Mouse (Mus musculus): ENCODE results near the gene 2310022B05Rik.
A peak's percentile ranks its signal among the peaks of the same experiment; 100 is the strongest.

Gene 2310022B05Rik

DNA sequence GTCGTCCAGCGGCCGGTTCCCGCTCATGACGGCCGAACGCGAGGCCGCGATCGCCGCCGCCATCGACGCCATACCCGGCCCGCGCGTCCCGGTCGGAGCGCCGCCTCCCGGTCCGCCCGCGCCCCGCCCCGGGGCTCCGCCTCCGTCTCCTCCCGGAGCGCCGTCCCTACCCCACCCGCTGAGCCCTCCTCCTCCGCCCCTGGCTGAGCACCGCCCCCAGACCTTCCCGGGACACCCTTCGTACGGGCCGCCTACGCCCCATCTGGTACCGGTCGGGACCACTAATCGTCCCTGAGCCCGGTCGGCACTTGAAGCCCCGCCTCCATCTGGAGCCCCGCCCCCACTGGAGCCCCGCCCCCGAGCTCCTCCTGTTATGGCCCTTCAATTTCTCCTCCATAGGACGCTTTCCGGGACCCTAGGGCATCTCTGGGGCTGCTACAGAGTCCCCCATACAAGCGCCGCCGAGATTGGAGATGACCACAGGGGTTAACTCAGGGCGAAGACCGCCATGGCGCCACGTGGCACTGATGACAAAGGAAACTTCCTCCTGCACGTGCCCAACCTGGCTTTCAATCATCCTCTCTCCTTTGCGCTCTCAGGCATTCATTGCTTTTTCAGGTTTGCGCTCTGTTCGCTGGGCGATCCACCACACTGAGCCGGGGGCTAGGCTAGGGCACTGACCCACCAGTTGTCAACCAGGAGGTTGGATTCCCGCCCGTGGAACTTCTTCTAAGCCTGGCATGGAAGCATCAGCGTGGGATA lies at the start of gene 2310022B05Rik:
2310022B05Rik (minus strand) TSS at position 258 of the 762 bp plus-strand sequence.
- peak; percentile 68 to 70 for DNase-seq

GRCm38 (mm10) chr8:124705823-124706222 lies 42.7 kb upstream of the 2310022B05Rik start:
- DNase-seq, result no peak

DNA sequence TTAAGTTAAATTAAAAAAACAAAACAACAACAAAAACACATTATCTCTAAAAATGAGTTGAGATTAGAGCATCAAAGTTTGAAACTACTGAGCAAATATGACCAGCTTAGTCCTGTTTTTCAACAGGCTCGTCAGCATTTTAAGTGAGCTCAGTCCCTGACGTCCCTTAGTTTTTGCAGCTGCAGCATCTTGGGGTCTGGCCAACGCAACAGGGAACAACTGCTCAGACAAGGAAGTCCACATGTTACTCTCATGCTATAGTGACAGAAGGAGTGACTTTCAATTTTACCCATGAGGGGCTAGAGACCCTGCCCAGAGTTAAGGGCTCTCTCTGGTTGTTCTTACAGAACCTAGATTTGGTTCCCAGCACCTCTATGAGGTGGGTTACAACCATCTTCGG lies 41.2 kb upstream of the 2310022B05Rik start:
- no peak for DNase-seq

- no peak for DNase-seq
These were observed 40.4 kb upstream of the 2310022B05Rik start for GRCm38 (mm10) chr8:124703526-124703925.

DNA sequence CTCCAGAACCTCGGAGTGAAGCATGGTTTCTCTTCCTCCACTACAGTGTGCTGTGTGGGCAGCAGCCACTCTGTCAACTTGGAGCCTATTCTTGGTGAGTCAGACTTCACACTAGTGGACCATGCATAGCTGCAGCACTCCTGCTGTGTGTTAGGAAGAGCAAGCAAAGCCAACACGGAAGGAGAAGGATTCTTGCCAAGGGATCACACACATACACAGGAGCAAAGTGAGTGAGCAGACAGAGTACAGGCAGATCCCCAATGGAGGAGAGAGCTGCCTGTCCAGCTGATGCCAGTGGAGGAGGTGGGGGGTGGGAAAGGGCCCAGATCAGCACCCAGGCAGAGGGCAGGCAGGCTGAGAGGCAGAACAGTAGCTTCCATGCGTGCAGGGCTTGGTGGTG lies 39.0 kb upstream of the 2310022B05Rik start:
- DNase-seq, result peak; percentile 45 to 61

DNA sequence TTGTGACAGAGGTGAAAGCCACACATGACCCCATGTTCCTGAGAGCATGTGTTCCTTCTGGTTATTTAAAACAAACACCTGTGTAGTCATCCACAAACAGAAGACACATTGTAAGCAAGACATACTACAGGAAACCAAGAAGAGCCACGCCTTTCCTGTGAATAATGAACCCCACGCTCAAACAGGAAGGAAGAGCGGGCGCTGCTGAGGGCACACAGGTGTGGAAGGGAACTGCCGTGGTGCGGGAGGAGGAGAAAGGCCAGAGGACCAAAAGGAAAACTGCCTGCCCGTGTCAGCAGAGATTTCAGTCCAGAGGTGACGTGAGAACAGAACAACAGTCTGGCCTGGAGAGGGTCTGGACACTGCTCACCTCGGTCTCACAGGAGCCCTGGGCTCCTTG lies 37.9 kb upstream of the 2310022B05Rik start:
- DNase-seq, result no peak

- DNase-seq, result no peak
These were observed 37.1 kb upstream of the 2310022B05Rik start for GRCm38 (mm10) chr8:124700271-124700670.

GRCm38 (mm10) chr8:124695424-124696100 lies 32.4 kb upstream of the 2310022B05Rik start:
- no peak for DNase-seq

DNA sequence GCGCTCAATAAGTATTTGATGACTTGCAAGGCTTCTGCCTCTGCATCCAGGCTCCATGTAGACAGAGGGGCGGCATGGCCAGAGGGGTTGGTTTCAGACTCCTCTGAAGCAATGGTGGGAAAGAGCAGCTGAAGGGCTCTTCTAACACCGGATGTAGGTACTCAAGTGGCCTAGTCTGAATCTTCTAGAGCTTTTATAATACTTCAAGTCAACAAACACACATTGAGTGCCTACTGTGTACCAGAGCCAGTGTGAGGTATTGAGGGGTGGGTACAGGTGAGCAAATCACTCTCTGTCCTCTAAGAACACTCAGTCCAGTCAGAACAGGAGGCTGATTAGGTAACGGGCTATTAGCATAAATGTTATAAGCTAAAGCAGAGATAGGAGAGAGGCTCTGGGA lies 28.5 kb upstream of the 2310022B05Rik start:
- no peak for DNase-seq

DNA sequence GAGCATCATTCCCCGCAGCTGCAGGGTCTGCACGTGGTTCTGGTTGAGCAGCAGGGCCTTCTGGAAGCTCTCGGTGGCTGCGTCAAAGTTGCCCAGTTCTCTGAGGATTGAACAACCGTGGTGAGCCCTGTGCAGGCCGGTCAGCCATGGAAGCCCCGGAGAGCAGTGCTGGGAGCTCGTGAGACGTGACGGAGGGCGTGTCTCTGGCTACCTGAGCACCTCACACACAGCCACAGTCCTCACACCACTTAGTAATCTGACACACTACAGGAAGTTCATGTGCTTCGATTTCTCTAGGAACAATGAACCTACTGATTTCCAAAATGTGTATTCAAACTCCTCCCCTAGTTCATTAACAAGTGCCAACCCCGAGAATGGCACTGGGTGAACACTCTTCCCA lies 25.7 kb upstream of the 2310022B05Rik start:
- DNase-seq, result no peak

GRCm38 (mm10) chr8:124682218-124682617 lies 19.0 kb upstream of the 2310022B05Rik start:
- DNase-seq, result no peak

GRCm38 (mm10) chr8:124681792-124682157 lies 18.6 kb upstream of the 2310022B05Rik start:
- no peak for DNase-seq

DNA sequence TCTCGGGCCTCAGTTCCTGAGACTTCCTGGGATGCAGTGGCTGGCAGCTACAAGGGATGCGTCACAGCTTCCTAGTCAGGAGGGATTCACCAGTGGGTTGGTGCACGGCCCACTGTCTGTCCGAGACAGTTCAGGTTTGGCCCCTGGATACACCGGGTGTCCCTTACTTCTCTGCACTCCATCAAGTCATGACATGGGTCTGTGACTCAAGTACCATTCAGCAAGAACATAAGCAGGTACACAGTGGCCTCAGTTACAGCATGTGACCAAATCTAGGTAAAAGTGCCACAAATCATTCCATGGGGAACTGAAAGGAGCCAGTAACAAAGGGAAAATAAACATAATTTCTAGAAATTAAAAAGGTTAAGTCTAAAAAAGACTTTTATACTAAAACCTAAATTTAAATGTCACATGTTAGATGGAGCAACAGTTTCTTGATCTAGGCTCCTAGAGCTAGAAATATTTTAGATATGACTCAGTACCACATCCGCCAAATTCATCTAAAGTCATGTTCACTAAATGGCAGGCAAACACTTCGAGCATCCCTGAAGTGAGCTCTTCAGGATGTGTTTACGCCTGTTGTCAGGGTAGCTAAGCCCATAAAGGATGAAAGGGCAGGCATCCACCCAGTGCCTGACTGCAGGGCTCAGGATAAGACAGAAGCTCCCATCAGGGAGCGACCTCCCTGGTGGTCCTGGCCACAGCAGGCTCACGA lies 18.1 kb upstream of the 2310022B05Rik start:
- no peak for DNase-seq

- no peak for DNase-seq
These were observed 15.1 kb upstream of the 2310022B05Rik start for GRCm38 (mm10) chr8:124678246-124678645.

GRCm38 (mm10) chr8:124677486-124677885 lies 14.3 kb upstream of the 2310022B05Rik start:
- peak; percentile 92 to 95 for DNase-seq

DNA sequence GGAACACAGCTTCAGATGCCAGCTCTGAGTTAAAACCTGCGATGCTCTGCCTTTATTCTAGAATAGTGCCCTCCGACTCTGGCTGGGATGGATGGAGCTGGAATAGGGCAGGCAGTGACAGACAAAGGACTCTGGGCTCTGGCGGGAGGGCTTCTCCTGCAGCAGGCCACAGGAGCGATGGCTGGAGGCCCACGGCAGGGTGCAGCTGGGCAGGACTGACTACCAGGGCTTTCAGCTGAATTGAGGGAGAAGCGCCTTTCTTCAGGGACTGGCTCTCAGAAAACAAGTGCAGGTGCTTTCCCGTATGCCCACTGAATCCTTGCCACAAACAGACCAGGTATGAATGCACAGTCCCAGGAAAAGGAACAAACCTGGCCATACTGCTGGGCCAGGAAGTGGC lies 13.9 kb upstream of the 2310022B05Rik start:
- DNase-seq, result peak in 1 of 2 experiments; percentile 54

DNA sequence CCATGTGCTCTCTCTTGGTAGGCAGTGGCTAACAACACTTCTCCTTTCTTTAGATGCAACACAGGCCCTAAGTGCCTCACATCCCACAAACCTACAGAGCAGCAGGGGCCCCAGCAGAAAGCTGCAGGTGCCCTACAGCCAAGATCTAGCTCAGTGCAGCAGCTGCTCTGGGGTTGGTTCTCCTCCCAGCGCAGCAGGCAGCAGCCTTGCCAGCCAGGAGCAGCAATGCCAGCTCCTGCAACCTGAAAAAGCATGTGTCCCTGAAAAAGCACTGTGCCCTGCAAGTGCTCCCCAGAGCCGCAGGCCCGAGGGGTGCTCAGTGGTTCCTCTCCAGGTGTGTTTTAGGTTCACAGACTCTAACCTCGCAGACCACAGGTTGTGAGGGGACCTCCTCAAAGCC lies 13.5 kb upstream of the 2310022B05Rik start:
- DNase-seq, result peak; percentile 72 to 76

DNA sequence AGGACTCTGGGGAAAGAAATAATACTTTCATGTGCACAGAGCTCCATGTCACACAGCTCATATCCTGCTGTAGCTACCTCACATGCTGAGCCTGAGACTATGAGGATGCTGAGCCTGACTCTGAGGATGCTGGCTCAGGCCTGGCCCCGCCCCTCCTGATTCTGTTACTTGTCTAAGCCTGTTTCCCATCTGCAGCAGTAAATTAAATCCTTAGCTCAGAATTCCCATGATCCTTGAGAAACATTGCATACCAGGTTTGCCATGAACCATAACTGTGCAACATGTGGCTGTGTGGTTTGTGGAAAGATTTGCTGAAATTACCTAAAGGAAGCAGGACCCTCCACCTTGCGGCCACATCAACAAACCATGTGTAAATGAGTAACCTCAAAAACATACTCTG lies 9.2 kb upstream of the 2310022B05Rik start:
- no peak for DNase-seq

- DNase-seq, result no peak
These were observed 5.6 kb upstream of the 2310022B05Rik start for GRCm38 (mm10) chr8:124668798-124669197.

DNA sequence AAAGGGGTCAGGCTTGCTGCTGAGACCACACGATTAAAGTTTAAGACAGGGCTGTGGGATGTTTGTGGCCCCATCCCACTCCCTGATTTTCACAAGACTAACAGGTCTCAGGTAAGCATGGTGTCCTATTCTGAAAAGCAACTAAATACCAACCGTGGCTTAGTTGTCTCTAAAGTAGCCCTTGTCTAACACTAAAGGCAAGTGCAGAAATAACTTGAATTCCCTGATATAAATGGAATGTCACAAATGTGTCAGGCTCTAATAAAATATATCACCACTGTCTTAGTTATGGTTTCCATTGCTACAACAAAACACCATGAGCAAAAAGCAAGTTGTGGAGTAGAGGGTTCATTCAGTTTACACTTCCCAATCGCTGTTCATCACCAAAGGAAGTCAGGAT lies 1.2 kb upstream of the 2310022B05Rik start:
- no peak for DNase-seq

GRCm38 (mm10) chr8:124663874-124664230 lies 683 bp upstream of the 2310022B05Rik start:
- DNase-seq, result no peak

DNA sequence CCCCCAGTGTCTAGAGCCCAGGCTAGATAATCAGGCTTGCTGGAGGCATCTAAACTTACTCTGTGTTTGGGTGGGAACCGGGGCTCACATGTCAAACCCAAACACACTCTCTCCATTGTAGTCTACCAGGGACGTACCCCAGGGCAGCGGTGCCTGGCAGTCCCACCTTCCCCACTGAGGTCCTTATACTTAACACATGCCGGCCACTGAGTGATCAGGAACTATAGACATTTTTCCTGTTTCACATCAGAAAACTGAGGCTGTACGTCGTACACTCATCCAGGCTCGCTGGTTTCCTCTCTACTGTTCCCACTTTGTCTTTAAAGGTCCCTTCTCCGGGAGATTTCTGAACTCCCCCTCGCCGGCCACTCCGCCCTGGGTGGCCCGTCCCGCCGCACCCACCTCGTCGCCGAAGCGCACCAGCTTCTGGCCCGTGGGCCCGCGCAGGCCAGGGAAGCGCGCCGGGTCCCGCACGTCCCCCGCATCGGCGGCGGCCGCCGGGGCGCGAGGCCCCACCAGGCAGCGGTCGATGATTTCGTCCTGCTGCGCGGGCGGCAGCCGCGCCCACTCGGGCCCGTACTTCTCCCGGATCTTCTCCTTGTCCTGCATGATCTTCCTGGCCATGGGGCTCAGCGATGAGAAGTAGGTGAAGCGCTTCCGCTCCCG lies 590 bp downstream of the 2310022B05Rik start:
- peak in 1 of 2 experiments; percentile 20 for DNase-seq

DNA sequence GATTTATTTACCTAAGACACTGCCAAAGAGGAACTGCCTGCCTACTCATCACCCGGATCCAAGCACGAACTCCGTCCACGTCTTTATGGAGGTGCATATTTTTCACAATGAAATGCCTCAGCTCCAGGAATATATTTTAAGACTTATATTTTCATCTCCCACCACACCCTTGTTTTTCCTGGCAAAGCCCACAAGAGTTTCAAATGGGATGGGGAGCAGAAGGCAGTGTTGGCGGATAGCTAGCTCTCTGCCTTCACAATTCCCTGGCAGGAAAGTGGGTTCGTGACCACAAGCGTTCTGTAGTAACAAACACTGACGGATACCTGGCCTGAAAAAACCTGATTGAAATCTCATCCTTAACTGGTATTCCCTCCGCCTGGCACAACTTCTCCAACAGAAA lies 1.4 kb downstream of the 2310022B05Rik start:
- DNase-seq, result no peak
